Mouse (Mus musculus): Measurements from ENCODE around the gene Hid1. TPM values are rescaled to one million over a fixed set of nuclear protein-coding genes. Genes with fewer than 3 reads are reported as not detected.

The Hid1 gene
- polyA plus RNA-seq, 1 experiment from 2014 or later: 14.4 TPM

DNA sequence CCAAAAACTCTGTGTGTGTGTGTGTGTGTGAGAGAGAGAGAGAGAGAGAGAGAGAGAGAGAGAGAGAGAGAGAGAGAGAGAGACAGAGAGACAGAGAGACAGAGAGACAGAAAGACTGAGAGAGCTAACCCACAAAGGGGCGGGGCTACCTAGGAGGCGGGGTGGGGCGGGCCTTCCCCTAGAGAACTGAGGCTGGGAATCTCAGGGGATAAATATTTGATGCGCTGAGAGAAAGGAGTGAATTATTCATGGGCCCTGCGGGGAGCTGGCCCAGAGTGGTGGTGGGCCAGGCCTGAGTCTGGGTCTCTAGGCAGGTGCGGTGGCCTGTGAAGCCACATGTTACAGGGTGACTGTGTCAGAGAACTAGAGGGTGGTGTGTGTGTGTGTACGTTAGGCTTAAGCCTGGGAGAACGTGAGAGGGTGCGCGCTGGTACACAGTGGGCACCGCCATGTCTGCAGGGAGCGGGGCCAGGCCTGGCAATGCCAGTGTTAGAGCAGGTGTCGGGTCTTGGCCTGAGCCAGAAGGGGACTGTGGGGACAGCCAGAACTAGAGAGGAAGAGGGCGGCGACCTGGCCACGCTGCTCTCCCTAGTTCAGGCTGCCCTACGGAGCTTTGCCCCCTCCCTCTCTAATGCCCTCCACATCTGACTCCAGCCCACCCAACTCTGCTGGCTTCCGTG lies 47.7 kb downstream of the Hid1 start:
- no peak overlapping the region for H3K9ac ChIP-seq (ENCODE audit: low read length)
- DNase-seq (ENCODE audit: low spot score): no peak
- H3K27me3 ChIP-seq (replicated peaks; ENCODE audit: control insufficient read depth, insufficient read depth, low read length): peaks cover 100% of the 10 kb centered on the region
- H3K36me3 ChIP-seq (ENCODE audit: control insufficient read depth, insufficient read depth, low read length): no peaks in the 10 kb centered on the region
- no peak for ATAC-seq (replicated peaks; ENCODE audit: low FRiP score, low TSS enrichment, low read depth)
- no peak overlapping the region for H3K4me2 ChIP-seq (ENCODE audit: low read length)
- H3K27ac ChIP-seq (ENCODE audit: low read depth): no peak overlapping the region
- no peak overlapping the region for H3K4me3 ChIP-seq (ENCODE audit: low read depth, low read length)
- H3K4me1 ChIP-seq (replicated peaks; ENCODE audit: control insufficient read depth, insufficient read depth, low read length): peaks cover 4% of the 10 kb centered on the region
- no peaks in the 10 kb centered on the region for H3K9me3 ChIP-seq (ENCODE audit: control insufficient read depth, low read length)
- 6% methylated on average over 18 of the region's 18 CpGs for WGBS

DNA sequence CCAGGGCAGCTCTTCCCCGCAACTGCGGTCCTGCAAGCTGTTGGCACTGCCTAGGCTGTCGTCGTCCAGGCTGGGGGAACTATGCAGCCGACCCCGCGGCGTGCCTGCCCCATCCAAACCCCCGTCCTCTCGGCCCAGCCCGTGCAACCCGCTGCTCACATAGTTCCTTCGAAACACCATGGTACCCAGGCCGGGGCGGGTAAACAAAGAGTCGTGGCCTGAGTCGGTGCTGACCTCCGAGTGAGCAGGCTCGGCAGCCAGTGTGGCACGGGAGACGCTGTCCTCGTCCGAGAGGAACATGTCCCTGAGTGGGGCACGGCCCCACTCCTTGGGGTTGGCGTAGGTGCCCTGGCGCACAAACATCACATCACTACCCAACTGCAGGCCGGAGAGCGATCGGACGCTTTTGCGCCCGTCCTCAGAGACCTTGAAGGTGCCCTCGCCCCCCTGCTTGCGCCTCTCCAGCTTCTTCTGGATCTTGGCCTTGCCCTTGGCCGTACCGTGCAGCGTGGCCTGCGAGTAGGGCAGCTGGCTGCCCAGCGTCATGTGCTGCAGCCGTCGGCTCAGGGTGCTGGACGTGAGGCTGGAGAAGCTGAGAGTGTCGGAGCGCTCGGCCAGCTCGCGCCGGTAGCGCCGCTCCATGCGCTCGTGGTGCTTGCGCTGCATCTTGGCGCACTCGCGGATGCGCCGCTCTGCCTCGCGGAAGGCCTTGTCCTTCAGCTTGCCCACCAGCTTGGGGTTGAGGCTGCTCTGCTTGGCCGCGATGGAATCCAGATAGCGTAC lies 49.1 kb downstream of the Hid1 start:
- Histone ChIP-seq H3K27me3 (replicated peaks; ENCODE audit: control insufficient read depth, insufficient read depth, low read length) (peaks cover 96% of the 10 kb centered on the region), H3K27ac (ENCODE audit: low read depth) (no peak overlapping the region), H3K4me2 (ENCODE audit: low read length) (no peak overlapping the region), H3K36me3 (ENCODE audit: control insufficient read depth, insufficient read depth, low read length) (no peaks in the 10 kb centered on the region), H3K4me1 (replicated peaks; ENCODE audit: control insufficient read depth, insufficient read depth, low read length) (peaks cover 4% of the 10 kb centered on the region), H3K4me3 (ENCODE audit: low read depth, low read length) (0 out of 2 replicates have a peak overlapping the region, but pooled peaks have one; percentile 4), H3K9me3 (ENCODE audit: control insufficient read depth, low read length) (no peaks in the 10 kb centered on the region), H3K9ac (ENCODE audit: low read length) (no peak overlapping the region)
- DNase-seq (ENCODE audit: low spot score) (no peak), ATAC-seq (replicated peaks; ENCODE audit: low FRiP score, low TSS enrichment, low read depth) (no peak)
- WGBS: 4% methylated on average over 63 of the region's 63 CpGs

DNA sequence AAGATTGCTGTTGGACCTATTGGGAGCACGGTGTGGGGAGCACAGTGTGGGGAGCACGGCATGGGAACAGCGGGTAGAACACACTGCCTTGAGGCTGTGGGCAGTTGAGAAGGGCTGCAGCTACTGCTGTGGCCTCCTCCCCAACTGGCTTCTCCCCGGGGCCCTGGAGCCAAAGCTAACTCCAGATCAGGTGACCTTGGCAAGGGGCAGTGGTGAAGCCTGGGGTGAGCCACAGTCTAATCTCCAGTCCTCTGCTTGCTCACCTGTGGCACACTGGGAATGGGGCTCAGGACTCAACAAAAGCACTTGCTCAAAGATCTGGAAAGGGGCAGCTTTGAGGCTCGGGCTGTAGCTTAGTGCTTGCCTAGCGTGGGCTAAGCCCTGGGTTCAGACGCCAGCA lies 50.4 kb downstream of the Hid1 start:
- ATAC-seq (replicated peaks; ENCODE audit: low FRiP score, low TSS enrichment, low read depth): no peak
- no peaks in the 10 kb centered on the region for H3K36me3 ChIP-seq (ENCODE audit: control insufficient read depth, insufficient read depth, low read length)
- no peaks in the 10 kb centered on the region for H3K9me3 ChIP-seq (ENCODE audit: control insufficient read depth, low read length)
- H3K4me2 ChIP-seq (ENCODE audit: low read length): no peak overlapping the region
- no peak overlapping the region for H3K9ac ChIP-seq (ENCODE audit: low read length)
- no peak for DNase-seq (ENCODE audit: low spot score)
- no peak overlapping the region for H3K27ac ChIP-seq (ENCODE audit: low read depth)
- peaks cover 83% of the 10 kb centered on the region for H3K27me3 ChIP-seq (replicated peaks; ENCODE audit: control insufficient read depth, insufficient read depth, low read length)
- 68% methylated on average over 7 of the region's 7 CpGs for WGBS
- peaks cover 4% of the 10 kb centered on the region for H3K4me1 ChIP-seq (replicated peaks; ENCODE audit: control insufficient read depth, insufficient read depth, low read length)
- H3K4me3 ChIP-seq (ENCODE audit: low read depth, low read length): no peak overlapping the region

DNA sequence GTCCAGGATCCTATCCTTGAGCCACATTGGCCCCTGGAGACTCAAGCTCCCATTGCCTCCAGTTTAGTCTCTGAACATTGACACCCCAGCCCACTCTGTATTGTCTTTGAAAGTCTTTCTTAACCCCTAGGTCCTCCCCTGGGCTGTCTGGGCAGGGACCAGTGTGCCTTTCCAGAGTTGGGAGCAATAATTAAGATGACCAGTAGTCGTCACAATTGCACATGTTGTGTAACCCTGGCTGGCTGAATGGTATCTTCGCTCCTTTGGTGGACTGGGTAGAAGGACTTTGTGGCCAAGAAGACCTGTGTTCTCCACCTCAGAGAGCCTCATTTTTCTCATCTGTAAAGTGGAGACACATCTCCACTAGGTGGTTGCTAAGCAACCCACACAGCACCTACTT lies 53.3 kb downstream of the Hid1 start:
- H3K4me3 ChIP-seq (ENCODE audit: low read depth, low read length): no peak overlapping the region
- ATAC-seq (replicated peaks; ENCODE audit: low FRiP score, low TSS enrichment, low read depth): no peak
- 38% methylated on average over 2 of the region's 2 CpGs for WGBS
- H3K4me2 ChIP-seq (ENCODE audit: low read length): no peak overlapping the region
- H3K9me3 ChIP-seq (ENCODE audit: control insufficient read depth, low read length): no peaks in the 10 kb centered on the region
- H3K9ac ChIP-seq (ENCODE audit: low read length): no peak overlapping the region
- H3K27me3 ChIP-seq (replicated peaks; ENCODE audit: control insufficient read depth, insufficient read depth, low read length): peaks cover 54% of the 10 kb centered on the region
- no peak for DNase-seq (ENCODE audit: low spot score)
- no peaks in the 10 kb centered on the region for H3K4me1 ChIP-seq (replicated peaks; ENCODE audit: control insufficient read depth, insufficient read depth, low read length)
- no peaks in the 10 kb centered on the region for H3K36me3 ChIP-seq (ENCODE audit: control insufficient read depth, insufficient read depth, low read length)
- no peak overlapping the region for H3K27ac ChIP-seq (ENCODE audit: low read depth)

DNA sequence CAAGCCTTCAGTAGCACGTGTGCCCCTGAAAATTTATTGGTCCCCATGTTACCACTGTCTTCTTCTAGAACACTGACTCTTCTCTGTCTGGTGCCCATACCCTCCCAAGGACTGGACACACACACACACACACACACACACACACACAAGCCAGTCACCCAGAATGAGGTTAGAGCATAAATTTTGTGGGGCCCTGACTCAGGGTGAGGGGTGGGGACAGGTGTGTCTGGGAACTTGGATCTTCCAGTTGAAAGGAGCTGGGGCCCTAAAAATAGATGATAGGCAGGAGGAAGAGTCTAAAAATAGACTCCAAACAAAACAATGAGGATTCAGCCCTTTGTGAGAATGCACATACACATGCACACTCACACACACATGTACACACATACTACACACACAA lies 58.8 kb downstream of the Hid1 start:
- no peak overlapping the region for H3K9ac ChIP-seq (ENCODE audit: low read length)
- H3K27ac ChIP-seq (ENCODE audit: low read depth): no peak overlapping the region
- DNase-seq (ENCODE audit: low spot score) (no peak), ATAC-seq (replicated peaks; ENCODE audit: low FRiP score, low TSS enrichment, low read depth) (no peak)
- no peaks in the 10 kb centered on the region for H3K4me1 ChIP-seq (replicated peaks; ENCODE audit: control insufficient read depth, insufficient read depth, low read length)
- no peaks in the 10 kb centered on the region for H3K9me3 ChIP-seq (ENCODE audit: control insufficient read depth, low read length)
- 43% methylated on average over 1 of the region's 1 CpGs for WGBS
- H3K36me3 ChIP-seq (ENCODE audit: control insufficient read depth, insufficient read depth, low read length): no peaks in the 10 kb centered on the region
- H3K4me2 ChIP-seq (ENCODE audit: low read length): no peak overlapping the region
- no peaks in the 10 kb centered on the region; the same call in 1 of the 2 replicates for H3K27me3 ChIP-seq (replicated peaks; ENCODE audit: control insufficient read depth, insufficient read depth, low read length)
- no peak overlapping the region for H3K4me3 ChIP-seq (ENCODE audit: low read depth, low read length)

DNA sequence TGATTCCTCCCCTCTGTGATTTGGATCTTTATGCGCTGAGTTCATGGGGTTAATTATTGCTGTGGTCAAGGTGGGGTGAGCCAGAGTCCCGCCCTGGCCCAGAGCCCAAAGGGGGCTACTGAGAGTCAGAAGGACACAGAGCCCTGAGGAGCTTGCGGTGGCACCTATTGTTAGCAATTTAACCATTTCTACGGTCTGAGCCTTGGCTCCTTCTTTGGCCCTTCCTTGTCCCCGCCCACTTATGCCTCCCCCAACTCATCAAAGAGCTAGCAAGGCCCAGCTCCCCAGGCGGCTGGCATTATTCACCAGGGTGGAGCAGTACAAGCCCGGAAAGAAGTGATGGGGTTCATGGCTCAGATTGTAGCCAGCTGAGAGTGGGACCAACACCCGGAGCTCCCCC lies 60.7 kb downstream of the Hid1 start, which contains the start of gene Otop2:
Gene Otop2 (plus strand): TSS at position 301 of the 400 bp plus-strand sequence.
- Histone ChIP-seq H3K4me1 (replicated peaks; ENCODE audit: control insufficient read depth, insufficient read depth, low read length) (no peaks in the 10 kb centered on the region), H3K9ac (ENCODE audit: low read length) (no peak within 1 kb of the TSS), H3K4me3 (ENCODE audit: low read depth, low read length) (no peak within 1 kb of the TSS), H3K9me3 (ENCODE audit: control insufficient read depth, low read length) (no peaks in the 10 kb centered on the region), H3K27ac (ENCODE audit: low read depth) (no peak within 1 kb of the TSS), H3K27me3 (replicated peaks; ENCODE audit: control insufficient read depth, insufficient read depth, low read length) (no peaks in the 10 kb centered on the region), H3K36me3 (ENCODE audit: control insufficient read depth, insufficient read depth, low read length) (no peaks in the 10 kb centered on the region), H3K4me2 (ENCODE audit: low read length) (no peak within 1 kb of the TSS)
- no peak for ATAC-seq (replicated peaks; ENCODE audit: low FRiP score, low TSS enrichment, low read depth)
- DNase-seq (ENCODE audit: low spot score): no peak
- 22% methylated on average over 8 of the region's 8 CpGs for WGBS

DNA sequence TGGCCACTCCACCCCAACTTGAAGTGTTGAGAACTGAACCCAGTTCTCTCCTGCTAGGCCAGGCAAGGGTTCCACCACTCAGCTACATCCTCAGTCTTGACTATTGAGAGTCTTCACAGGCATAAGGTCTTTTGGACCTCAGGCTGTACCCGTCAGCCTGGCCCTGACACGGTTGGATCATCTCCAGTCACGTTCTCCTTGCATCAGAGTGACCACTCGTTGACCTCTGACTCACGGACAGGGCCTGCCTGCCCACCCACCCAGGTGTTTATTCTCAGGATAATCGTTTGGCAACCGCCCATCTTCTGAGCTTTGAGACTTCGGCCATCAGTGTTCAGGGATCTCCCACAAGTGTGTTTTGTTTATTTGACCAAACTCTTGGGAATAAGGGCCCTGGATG lies 64.4 kb downstream of the Hid1 start:
- Histone ChIP-seq H3K27ac (ENCODE audit: low read depth) (no peak overlapping the region), H3K4me3 (ENCODE audit: low read depth, low read length) (no peak overlapping the region), H3K27me3 (replicated peaks; ENCODE audit: control insufficient read depth, insufficient read depth, low read length) (peaks cover 2% of the 10 kb centered on the region; the same call in 1 of the 2 replicates), H3K4me1 (replicated peaks; ENCODE audit: control insufficient read depth, insufficient read depth, low read length) (no peaks in the 10 kb centered on the region), H3K4me2 (ENCODE audit: low read length) (no peak overlapping the region), H3K9me3 (ENCODE audit: control insufficient read depth, low read length) (no peaks in the 10 kb centered on the region), H3K9ac (ENCODE audit: low read length) (no peak overlapping the region), H3K36me3 (ENCODE audit: control insufficient read depth, insufficient read depth, low read length) (no peaks in the 10 kb centered on the region)
- WGBS: 31% methylated on average over 8 of the region's 8 CpGs
- ATAC-seq (replicated peaks; ENCODE audit: low FRiP score, low TSS enrichment, low read depth) (no peak), DNase-seq (ENCODE audit: low spot score) (no peak)

DNA sequence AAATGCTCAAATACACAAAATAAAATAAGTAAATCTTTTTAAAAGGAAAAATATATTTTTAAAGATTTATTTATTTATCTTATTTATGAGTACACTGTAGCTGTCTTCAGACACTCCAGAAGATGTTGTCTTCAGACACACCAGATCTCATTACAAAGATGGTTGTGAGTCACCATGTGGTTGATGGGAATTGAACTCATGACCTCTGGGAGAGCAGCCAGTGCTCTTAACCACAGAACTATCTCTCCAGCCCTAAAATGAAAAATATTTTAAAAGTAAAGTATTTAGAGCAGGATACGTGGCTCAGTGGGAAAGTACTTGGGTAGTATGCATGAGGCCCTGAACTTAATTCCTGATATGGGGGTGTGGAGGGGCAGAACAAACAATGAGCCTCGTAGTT lies 66.2 kb downstream of the Hid1 start:
- no peaks in the 10 kb centered on the region for H3K36me3 ChIP-seq (ENCODE audit: control insufficient read depth, insufficient read depth, low read length)
- 87% methylated on average over 2 of the region's 2 CpGs for WGBS
- no peak for ATAC-seq (replicated peaks; ENCODE audit: low FRiP score, low TSS enrichment, low read depth)

More for the DNA sequence above, 66.2 kb downstream of the Hid1 start:
- Histone ChIP-seq H3K27ac (ENCODE audit: low read depth) (no peak overlapping the region), H3K9me3 (ENCODE audit: control insufficient read depth, low read length) (no peaks in the 10 kb centered on the region), H3K27me3 (replicated peaks; ENCODE audit: control insufficient read depth, insufficient read depth, low read length) (peaks cover 18% of the 10 kb centered on the region), H3K4me3 (ENCODE audit: low read depth, low read length) (no peak overlapping the region), H3K4me1 (replicated peaks; ENCODE audit: control insufficient read depth, insufficient read depth, low read length) (no peaks in the 10 kb centered on the region; the same call in 1 of the 2 replicates), H3K9ac (ENCODE audit: low read length) (no peak overlapping the region), H3K4me2 (ENCODE audit: low read length) (no peak overlapping the region)
- no peak for DNase-seq (ENCODE audit: low spot score)

Measured in intestine, embryonic 14.5 days (tissue).